Mouse (Mus musculus) Patski (cell line): ENCODE results near the gene Man1a. TPM values are rescaled to one million over a fixed set of nuclear protein-coding genes. Genes with fewer than 3 reads are reported as not detected.

Experiments
- ATAC-seq: fragments of 100-300 bp; one replicate; pipeline ENCODE4 v1.8.0; 2021
- CTCF ChIA-PET: fragments of 350-600 bp; sonication (Branson Sonifier 250); formaldehyde crosslinking; loops from one replicate; lab custom pipeline; 2022; ENCODE audit warnings: inconsistent platforms; lab: Charles Lee
- POLR2A ChIA-PET: fragments of 350-600 bp; sonication (Branson Sonifier 250); formaldehyde crosslinking; loops from one replicate; lab custom pipeline; 2022; ENCODE audit warnings: antibody characterized with exemption, inconsistent platforms; lab: Charles Lee
- DNase-seq: peaks from one replicate; pipeline ENCODE4 v3.0.0-alpha.2; 2011; ENCODE audit warnings: low read depth, low spot score
- H3K27me3 ChIP-seq: fragments of 371-371 bp; one replicate; pipeline ENCODE4 v1.5.1; 2021
- CTCF ChIP-seq: fragments of 100-300 bp; IDR thresholded peaks from one replicate; pipeline ENCODE4 v1.5.1; 2021
- in situ Hi-C: fragments of 300-500 bp; cut with MboI; formaldehyde crosslinking; loops from 3 replicates; pipeline ENCODE4 v1.11.1; 2018; ENCODE audit warnings: low pct_unique_long_range_greater_than_20kb, mixed read lengths
- polyA plus RNA-seq: library from polyadenylated mRNA; unstranded; gene quantifications from one replicate; pipeline ENCODE4 v1.2.3, GENCODE M21; 2021

Man1a gene
- polyA plus RNA-seq, 1 experiment from 2014 or later = 8.5 TPM

GRCm38 (mm10) chr10:53922236-53922635 lies 154.2 kb downstream of the Man1a start:
- in situ Hi-C loops = no loop called here
- ChIA-PET POLR2A (no interaction called here), CTCF (interaction anchor here (0.7 kb wide), 1 partner anchor 11 kb away, joined by 3 read pairs; no protein-coding TSS in a partner anchor)
- DNase-seq (no peak), ATAC-seq (no peak)
- no peak for TF ChIP-seq CTCF
- H3K27me3 ChIP-seq = no peaks in the 10 kb centered on the region

GRCm38 (mm10) chr10:53917517-53917916 lies 158.9 kb downstream of the Man1a start:
- in situ Hi-C loops = no loop called here
- POLR2A ChIA-PET = no interaction called here
- DNase-seq = no peak
- H3K27me3 ChIP-seq = no peaks in the 10 kb centered on the region
- CTCF ChIA-PET = interaction anchor here (1.3 kb wide), 1 partner anchor 11 kb away, joined by 4 read pairs; no protein-coding TSS in a partner anchor
- no peak for ATAC-seq
- no peak for TF ChIP-seq CTCF

GRCm38 (mm10) chr10:53915719-53916118 lies 160.7 kb downstream of the Man1a start:
- DNase-seq = no peak
- TF ChIP-seq CTCF = no peak
- H3K27me3 ChIP-seq = no peaks in the 10 kb centered on the region
- ChIA-PET CTCF (interaction anchor here (0.7 kb wide), 1 partner anchor 9 kb away, joined by 3 read pairs; no protein-coding TSS in a partner anchor), POLR2A (no interaction called here)
- in situ Hi-C loops = no loop called here
- ATAC-seq = no peak

- CTCF ChIA-PET = interaction anchor here (0.7 kb wide), 1 partner anchor 9 kb away, joined by 3 read pairs; no protein-coding TSS in a partner anchor
- in situ Hi-C loops = no loop called here
- no peak for ATAC-seq
- POLR2A ChIA-PET = no interaction called here
- DNase-seq = no peak
- TF ChIP-seq CTCF = no peak
- H3K27me3 ChIP-seq = no peaks in the 10 kb centered on the region
Measured at GRCm38 (mm10) chr10:53914974-53915609, 161.3 kb downstream of the Man1a start.

- no peak for DNase-seq
- in situ Hi-C loops = no loop called here
- ChIA-PET POLR2A (interaction anchor here (0.7 kb wide), 1 partner anchor 55 kb away, joined by 4 read pairs; no protein-coding TSS in a partner anchor), CTCF (no interaction called here)
- H3K27me3 ChIP-seq = no peaks in the 10 kb centered on the region
- no peak for TF ChIP-seq CTCF
- no peak for ATAC-seq
Measured at GRCm38 (mm10) chr10:53913546-53914312, 162.7 kb downstream of the Man1a start.

- ChIA-PET POLR2A (no interaction called here), CTCF (no interaction called here)
- no peak for ATAC-seq
- in situ Hi-C loops = no loop called here
- no peaks in the 10 kb centered on the region for H3K27me3 ChIP-seq
- no peak for DNase-seq
- TF ChIP-seq CTCF = no peak
Measured at GRCm38 (mm10) chr10:53889512-53889911, 186.9 kb downstream of the Man1a start.

- in situ Hi-C loops = no loop called here
- CTCF ChIA-PET = no interaction called here
- H3K27me3 ChIP-seq = no peaks in the 10 kb centered on the region
- TF ChIP-seq CTCF = no peak
- DNase-seq = no peak
- no peak for ATAC-seq
- POLR2A ChIA-PET = no interaction called here
Measured at GRCm38 (mm10) chr10:53888382-53889110, 187.9 kb downstream of the Man1a start.

- ATAC-seq (no peak), DNase-seq (no peak)
- ChIA-PET CTCF (no interaction called here), POLR2A (no interaction called here)
- no peaks in the 10 kb centered on the region for H3K27me3 ChIP-seq
- TF ChIP-seq CTCF = no peak
- in situ Hi-C loops = no loop called here
Measured at GRCm38 (mm10) chr10:53886475-53886874, 189.9 kb downstream of the Man1a start.

GRCm38 (mm10) chr10:53881310-53881709 lies 195.1 kb downstream of the Man1a start:
- ATAC-seq = no peak
- CTCF ChIA-PET = no interaction called here
- in situ Hi-C loops = no loop called here

GRCm38 (mm10) chr10:53875896-53876295 lies 200.5 kb downstream of the Man1a start:
- ATAC-seq (no peak), DNase-seq (no peak)
- in situ Hi-C loops = no loop called here
- peaks cover 6% of the 10 kb centered on the region for H3K27me3 ChIP-seq
- TF ChIP-seq CTCF = no peak
- POLR2A ChIA-PET = no interaction called here
- CTCF ChIA-PET = no interaction called here

More at GRCm38 (mm10) chr10:53881310-53881709, 195.1 kb downstream of the Man1a start:
- POLR2A ChIA-PET = no interaction called here
- DNase-seq = no peak
- TF ChIP-seq CTCF = no peak
- no peaks in the 10 kb centered on the region for H3K27me3 ChIP-seq
